Mouse (Mus musculus) stomach, embryonic 15.5 days (tissue): ENCODE data around the gene Mmaa. TPM values are rescaled to one million over a fixed set of nuclear protein-coding genes. Genes with fewer than 3 reads are reported as not detected.
A peak's percentile ranks its signal among the peaks of the same experiment; 100 is the strongest.

ENCODE experiments used
- ATAC-seq: fragments of 200-750 bp; cut with Nextera tagmentation; 2 replicates; pipeline ENCODE4 v1.8.0; 2017; ENCODE audit warnings: low read depth, moderate number of reproducible peaks, moderate TSS enrichment; ENCODE audit not compliant: insufficient read depth, low FRiP score
- H3K27ac ChIP-seq: fragments of 300-500 bp; sonication (generic); 2 replicates; pipeline ENCODE4 v1.5.1; 2015; ENCODE audit warnings: mild to moderate bottlenecking, inconsistent platforms
- H3K27me3 ChIP-seq: fragments of 300-500 bp; sonication (generic); replicated peaks from 2 replicates; pipeline ENCODE4 v1.6.1; 2015; ENCODE audit warnings: inconsistent platforms
- H3K36me3 ChIP-seq: fragments of 300-500 bp; sonication (generic); 2 replicates; pipeline ENCODE4 v1.6.1; 2015; ENCODE audit warnings: inconsistent platforms
- H3K4me1 ChIP-seq: fragments of 300-500 bp; sonication (generic); 2 replicates; pipeline ENCODE4 v1.6.1; 2015; ENCODE audit warnings: inconsistent platforms
- H3K4me2 ChIP-seq: fragments of 300-500 bp; sonication (generic); 2 replicates; pipeline ENCODE4 v1.6.1; 2015; ENCODE audit warnings: mild to moderate bottlenecking, inconsistent platforms
- H3K4me3 ChIP-seq: fragments of 300-500 bp; sonication (generic); replicated peaks from 2 replicates; pipeline ENCODE4 v1.5.1; 2015; ENCODE audit warnings: inconsistent platforms
- H3K9ac ChIP-seq: fragments of 300-500 bp; sonication (generic); 2 replicates; pipeline ENCODE4 v1.6.1; 2015; ENCODE audit warnings: inconsistent platforms
- H3K9me3 ChIP-seq: fragments of 300-500 bp; sonication (generic); 2 replicates; pipeline ENCODE4 v1.6.1; 2016; ENCODE audit warnings: inconsistent platforms
- WGBS: fragments of 180-500 bp; shearing (Covaris S2); methylation state at CpG from one replicate; pipeline ENCODE4 v1.1.7; 2015; 5-methylcytosine and 5-hydroxymethylcytosine counted together
- polyA plus RNA-seq: library from polyadenylated mRNA; unstranded; fragments of >200 nt; fragmentation: Nextera tagmentation; extraction: Ambion mirVana; gene quantifications from 2 replicates; pipeline ENCODE4 v1.2.1, GENCODE M21; 2015

Gene Mmaa
- 13.0 and 13.6 TPM in 2 replicates for polyA plus RNA-seq

DNA sequence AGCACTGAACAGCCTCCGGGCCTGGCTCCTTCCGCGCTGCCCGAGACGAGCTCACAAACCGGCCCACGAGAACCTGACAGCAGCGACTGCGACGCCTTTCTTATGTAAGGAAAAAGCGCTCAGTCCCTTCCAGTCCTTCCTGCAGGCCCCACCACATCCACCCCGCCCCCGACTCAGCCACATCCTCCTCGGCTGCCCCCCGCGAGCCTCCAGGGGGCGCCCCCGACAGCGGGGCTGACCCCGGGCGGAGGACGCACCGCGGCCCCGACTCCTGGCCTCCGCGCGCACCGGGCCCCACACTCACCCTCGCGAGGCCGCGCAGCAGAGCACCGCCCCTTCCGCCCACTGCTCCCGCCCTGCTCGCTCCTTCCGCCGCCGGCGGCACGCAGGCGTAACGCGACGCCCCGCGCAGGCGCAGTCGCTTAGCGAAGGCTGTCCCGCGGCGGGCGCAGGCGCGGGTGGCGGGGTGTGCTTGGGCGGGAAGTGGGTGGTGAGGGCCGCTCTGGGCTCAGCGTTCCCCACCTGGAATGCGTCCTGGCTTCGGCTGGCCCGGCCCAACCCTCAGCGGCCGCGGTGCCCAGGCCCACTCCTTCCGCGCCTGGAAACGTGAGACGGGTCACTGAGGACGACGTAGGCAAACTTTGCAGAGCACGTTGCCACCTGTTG lies at the start of gene Mmaa:
Mmaa (minus strand) TSS at position 328 of the 666 bp plus-strand sequence.
- no peaks in the 10 kb centered on the region for H3K36me3 ChIP-seq

DNA sequence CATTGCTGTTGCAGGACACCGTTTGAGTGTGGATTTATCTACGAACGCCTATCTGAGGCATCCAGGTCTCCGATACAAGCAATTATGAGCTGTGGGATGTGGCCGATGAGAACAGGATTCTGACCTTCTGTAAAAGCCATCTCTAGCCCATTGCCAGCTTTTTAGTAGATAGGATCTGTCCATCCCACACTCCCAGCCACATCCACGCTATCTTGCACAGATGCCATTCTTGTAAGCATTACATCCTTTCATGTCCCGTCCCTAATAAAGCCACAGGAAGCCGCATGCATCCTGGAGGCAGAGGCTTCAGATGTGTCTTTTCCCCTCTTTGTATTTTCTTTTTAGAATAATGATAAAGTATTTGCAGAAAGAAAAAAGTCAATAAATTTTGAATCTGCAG lies 46.5 kb upstream of the Mmaa start:
- Histone ChIP-seq H3K9me3 (no peaks in the 10 kb centered on the region), H3K4me2 (no peak overlapping the region), H3K9ac (no peak overlapping the region), H3K4me3 (no peak overlapping the region), H3K4me1 (peaks cover 3% of the 10 kb centered on the region; the same call in 1 of the 2 replicates), H3K27ac (no peak overlapping the region), H3K27me3 (no peaks in the 10 kb centered on the region), H3K36me3 (peaks cover 33% of the 10 kb centered on the region)
- ATAC-seq: no peak
- WGBS: 89% methylated on average over 8 of the region's 8 CpGs

More for the DNA sequence above, at the start of gene Mmaa:
- H3K4me3 ChIP-seq: peak within 1 kb of the TSS; percentile 59
- ATAC-seq: peak; percentile 98
- no peaks in the 10 kb centered on the region for H3K27me3 ChIP-seq
- H3K9ac ChIP-seq: peak within 1 kb of the TSS; percentile 79
- no peaks in the 10 kb centered on the region for H3K9me3 ChIP-seq
- H3K27ac ChIP-seq: peak within 1 kb of the TSS; percentile 96
- under 1% methylated on average over 74 of the region's 74 CpGs for WGBS
- peaks cover 8% of the 10 kb centered on the region for H3K4me1 ChIP-seq
- H3K4me2 ChIP-seq: peak within 1 kb of the TSS; percentile 78

DNA sequence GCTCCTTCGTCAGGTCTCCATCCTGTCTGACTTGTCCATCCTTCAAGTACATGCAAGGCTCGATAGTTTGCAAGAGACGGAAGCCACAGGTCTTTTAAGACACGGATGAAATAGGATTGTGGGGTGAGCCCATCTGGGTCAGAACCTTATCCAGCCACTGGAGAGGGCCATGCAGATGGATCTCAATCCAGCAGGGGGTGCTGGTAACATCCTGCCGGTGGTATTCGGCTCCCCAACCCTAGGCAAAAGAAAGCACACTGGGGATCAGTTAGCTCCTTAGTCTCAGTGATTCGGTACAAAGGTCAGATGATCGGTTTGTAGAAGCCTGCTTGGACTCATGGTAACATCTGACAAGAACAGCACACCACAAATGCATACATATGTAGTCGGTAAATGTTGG lies 44.8 kb upstream of the Mmaa start:
- Histone ChIP-seq H3K27me3 (no peaks in the 10 kb centered on the region), H3K9ac (no peak overlapping the region), H3K36me3 (peaks cover 33% of the 10 kb centered on the region), H3K27ac (no peak overlapping the region), H3K4me2 (no peak overlapping the region), H3K9me3 (no peaks in the 10 kb centered on the region), H3K4me1 (peaks cover 3% of the 10 kb centered on the region; the same call in 1 of the 2 replicates), H3K4me3 (no peak overlapping the region)
- ATAC-seq: no peak
- 68% methylated on average over 9 of the region's 9 CpGs for WGBS

DNA sequence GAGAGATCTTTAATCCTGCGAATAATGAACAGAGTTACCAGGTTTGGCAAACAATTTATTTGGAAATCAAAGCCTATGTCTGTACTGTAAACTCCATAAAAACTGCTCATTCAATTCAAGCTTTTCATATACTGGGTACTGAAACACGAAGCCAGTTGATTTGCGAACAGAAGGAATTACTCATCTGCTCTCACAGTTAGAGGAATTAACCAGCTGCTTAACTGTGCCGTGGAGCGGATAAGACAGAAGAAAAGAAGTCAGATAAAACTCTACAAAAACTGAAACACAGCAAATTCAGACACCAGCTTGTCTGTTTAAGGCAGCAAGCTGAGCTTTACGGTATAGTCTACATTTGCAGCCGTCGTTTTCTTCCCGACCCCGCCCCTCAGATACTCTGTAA lies 43.9 kb upstream of the Mmaa start:
- Histone ChIP-seq H3K4me1 (peaks cover 3% of the 10 kb centered on the region; the same call in 1 of the 2 replicates), H3K27ac (no peak overlapping the region), H3K9me3 (no peaks in the 10 kb centered on the region), H3K27me3 (no peaks in the 10 kb centered on the region), H3K36me3 (peaks cover 31% of the 10 kb centered on the region), H3K4me2 (no peak overlapping the region), H3K4me3 (no peak overlapping the region), H3K9ac (no peak overlapping the region)
- ATAC-seq: no peak
- 60% methylated on average over 10 of the region's 10 CpGs for WGBS

DNA sequence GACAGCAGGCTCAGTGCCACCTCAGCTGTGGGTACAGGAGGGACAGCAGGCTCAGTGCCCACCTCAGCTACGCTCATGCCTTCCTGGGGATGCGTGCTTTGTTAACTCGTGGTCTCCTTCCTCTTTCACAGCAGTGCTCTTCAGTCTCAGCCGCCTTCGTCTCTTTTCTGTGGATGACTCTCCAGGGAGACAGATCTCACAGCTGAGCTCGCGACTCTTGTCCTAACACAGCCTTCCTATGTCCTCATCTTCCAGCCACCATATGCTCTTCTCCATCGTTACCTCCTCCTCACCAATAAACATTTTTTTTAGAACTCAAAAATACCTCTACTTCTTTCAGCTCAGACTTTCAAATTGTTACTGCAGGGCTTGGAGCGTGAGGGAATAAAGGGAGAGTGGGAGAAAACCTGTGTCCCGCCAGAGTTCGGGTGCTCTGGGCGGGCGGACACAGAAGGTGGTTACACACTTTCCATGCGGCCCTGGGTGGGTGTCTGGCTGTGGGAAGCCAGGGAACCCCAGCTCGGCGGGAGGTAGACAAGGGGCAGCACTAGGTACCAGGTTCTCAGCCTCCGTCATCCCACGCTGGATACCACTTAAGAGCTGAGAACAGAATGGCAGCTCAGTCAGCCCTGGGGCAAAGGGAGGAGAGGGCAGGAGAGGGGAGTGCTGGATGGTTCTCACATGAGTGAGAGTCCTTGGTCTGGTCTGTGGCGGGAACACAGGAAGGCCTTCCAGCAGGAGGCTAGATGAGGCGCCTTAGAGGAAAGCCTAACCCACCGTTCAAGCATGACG lies 37.6 kb upstream of the Mmaa start:
- H3K4me2 ChIP-seq: no peak overlapping the region
- no peaks in the 10 kb centered on the region for H3K4me1 ChIP-seq
- no peaks in the 10 kb centered on the region for H3K9me3 ChIP-seq
- no peak for ATAC-seq
- H3K9ac ChIP-seq: no peak overlapping the region
- H3K36me3 ChIP-seq: peaks cover 3% of the 10 kb centered on the region; the same call in 1 of the 2 replicates
- H3K27me3 ChIP-seq: no peaks in the 10 kb centered on the region
- H3K27ac ChIP-seq: no peak overlapping the region
- WGBS: 92% methylated on average over 22 of the region's 22 CpGs
- H3K4me3 ChIP-seq: no peak overlapping the region

DNA sequence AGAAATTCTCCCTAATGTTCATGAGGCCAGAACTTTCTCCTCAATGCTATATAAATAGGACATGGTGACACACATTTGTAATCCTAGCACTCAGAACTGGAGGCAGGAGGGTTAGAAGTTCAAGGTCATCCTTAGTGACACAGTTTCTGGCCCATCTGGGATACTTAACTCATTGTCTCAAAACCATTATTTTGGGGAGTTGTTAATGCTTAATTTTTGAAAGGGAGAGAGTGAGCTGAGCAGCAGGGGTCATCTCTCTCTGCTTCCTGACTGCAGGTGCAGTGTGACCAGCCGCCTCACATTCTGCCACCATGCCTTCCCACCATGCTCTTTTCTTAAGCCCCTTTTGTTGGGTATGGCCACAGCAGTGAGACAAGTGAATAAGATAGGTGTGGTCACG lies 36.8 kb upstream of the Mmaa start:
- no peaks in the 10 kb centered on the region for H3K4me1 ChIP-seq
- ATAC-seq: no peak
- H3K27ac ChIP-seq: no peak overlapping the region
- no peaks in the 10 kb centered on the region for H3K27me3 ChIP-seq
- 86% methylated on average over 2 of the region's 2 CpGs for WGBS
- H3K4me3 ChIP-seq: no peak overlapping the region
- H3K4me2 ChIP-seq: no peak overlapping the region
- no peaks in the 10 kb centered on the region for H3K9me3 ChIP-seq
- H3K36me3 ChIP-seq: no peaks in the 10 kb centered on the region
- H3K9ac ChIP-seq: no peak overlapping the region

DNA sequence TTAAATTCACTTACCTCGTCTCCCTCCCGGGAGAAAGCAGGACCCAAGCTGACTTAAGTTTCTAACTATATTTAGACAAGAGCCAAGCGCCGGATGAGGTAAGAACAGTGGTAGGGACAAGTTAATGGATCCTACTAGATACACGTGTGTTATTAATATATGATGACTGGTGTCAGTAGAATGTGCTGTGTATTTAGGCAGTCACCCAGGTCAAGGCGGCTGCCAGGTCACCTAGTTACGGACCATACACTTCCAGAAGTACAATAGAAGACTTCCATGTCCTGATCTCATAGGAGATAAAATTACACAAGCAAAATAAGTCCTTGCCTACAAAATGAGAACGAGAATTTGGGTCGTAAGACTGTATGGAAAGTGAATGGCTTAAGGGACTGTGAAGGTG lies 36.3 kb upstream of the Mmaa start:
- Histone ChIP-seq H3K4me1 (no peaks in the 10 kb centered on the region), H3K36me3 (no peaks in the 10 kb centered on the region), H3K4me2 (no peak overlapping the region), H3K27ac (no peak overlapping the region), H3K9ac (no peak overlapping the region), H3K9me3 (no peaks in the 10 kb centered on the region), H3K27me3 (no peaks in the 10 kb centered on the region), H3K4me3 (no peak overlapping the region)
- 54% methylated on average over 9 of the region's 9 CpGs for WGBS
- ATAC-seq: no peak

DNA sequence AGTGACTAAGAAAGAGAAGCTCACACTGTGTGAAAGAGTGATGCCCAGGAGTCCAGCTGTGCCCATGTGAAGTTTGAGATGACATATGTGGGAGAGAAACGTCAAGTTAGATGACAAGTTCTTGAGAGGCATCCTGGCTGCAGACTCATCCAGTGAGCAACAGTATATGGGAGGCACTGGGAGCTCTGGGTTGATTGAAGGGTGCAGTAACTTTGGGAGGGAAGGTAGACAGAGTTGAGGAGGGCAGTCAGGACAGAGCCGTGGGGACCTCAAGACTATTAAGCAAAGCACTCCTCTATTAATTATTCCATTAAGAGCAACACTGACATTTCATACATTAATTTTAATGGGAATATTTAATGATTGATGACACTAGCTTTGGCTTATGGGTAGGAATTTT lies 35.0 kb upstream of the Mmaa start:
- no peak for ATAC-seq
- Histone ChIP-seq H3K4me1 (no peaks in the 10 kb centered on the region), H3K27ac (no peak overlapping the region), H3K9me3 (no peaks in the 10 kb centered on the region), H3K4me3 (no peak overlapping the region), H3K27me3 (no peaks in the 10 kb centered on the region), H3K9ac (no peak overlapping the region), H3K4me2 (no peak overlapping the region), H3K36me3 (no peaks in the 10 kb centered on the region)
- 78% methylated on average over 2 of the region's 2 CpGs for WGBS

DNA sequence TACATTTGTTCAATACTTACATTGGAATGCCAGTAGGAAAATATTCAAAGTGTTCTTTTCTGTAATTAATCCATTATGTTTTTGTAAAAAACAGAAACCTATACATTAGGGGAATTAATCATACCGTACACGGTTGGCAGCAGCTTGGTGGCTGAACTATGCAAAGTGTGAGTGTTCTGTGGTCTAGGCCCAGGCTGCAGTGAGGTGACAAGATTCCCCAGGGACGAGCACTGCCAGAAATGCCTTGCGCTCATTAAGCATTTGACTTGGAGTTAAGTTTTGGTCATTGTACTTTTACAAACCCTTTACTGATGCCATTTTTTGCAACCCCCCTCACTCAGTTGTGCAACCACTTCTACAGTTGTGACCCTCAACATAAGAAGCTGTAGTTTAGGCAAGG lies 34.4 kb upstream of the Mmaa start:
- no peak overlapping the region for H3K4me3 ChIP-seq
- H3K4me1 ChIP-seq: no peaks in the 10 kb centered on the region
- no peak for ATAC-seq
- no peak overlapping the region for H3K4me2 ChIP-seq
- H3K27me3 ChIP-seq: no peaks in the 10 kb centered on the region
- WGBS: 82% methylated on average over 4 of the region's 4 CpGs
- no peak overlapping the region for H3K9ac ChIP-seq
- no peak overlapping the region for H3K27ac ChIP-seq
- H3K9me3 ChIP-seq: no peaks in the 10 kb centered on the region
- H3K36me3 ChIP-seq: no peaks in the 10 kb centered on the region

DNA sequence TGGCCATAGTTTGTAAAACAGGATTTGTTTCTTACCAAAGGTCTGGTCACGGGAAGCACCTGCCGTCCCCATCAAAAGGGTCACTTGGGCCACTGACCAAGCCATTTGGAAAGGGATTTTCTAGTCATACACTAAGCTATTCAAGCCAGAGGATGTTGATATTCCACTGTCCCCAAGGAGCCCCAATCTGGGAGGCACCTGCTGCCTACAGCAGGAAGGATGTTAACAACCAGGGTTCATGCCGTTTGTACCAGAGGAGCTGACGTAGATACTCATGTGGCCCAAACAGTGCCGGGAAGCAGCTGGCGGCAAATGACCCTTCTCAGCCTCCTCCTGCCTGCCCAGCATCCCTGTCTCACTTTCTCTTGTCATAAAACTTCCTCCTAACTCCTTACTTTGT lies 30.8 kb upstream of the Mmaa start:
- no peak overlapping the region for H3K4me2 ChIP-seq
- no peaks in the 10 kb centered on the region for H3K27me3 ChIP-seq
- ATAC-seq: no peak
- no peak overlapping the region for H3K4me3 ChIP-seq
- no peaks in the 10 kb centered on the region for H3K4me1 ChIP-seq
- H3K9ac ChIP-seq: no peak overlapping the region
- WGBS: 77% methylated on average over 6 of the region's 6 CpGs
- no peaks in the 10 kb centered on the region for H3K36me3 ChIP-seq
- no peaks in the 10 kb centered on the region for H3K9me3 ChIP-seq
- H3K27ac ChIP-seq: no peak overlapping the region

DNA sequence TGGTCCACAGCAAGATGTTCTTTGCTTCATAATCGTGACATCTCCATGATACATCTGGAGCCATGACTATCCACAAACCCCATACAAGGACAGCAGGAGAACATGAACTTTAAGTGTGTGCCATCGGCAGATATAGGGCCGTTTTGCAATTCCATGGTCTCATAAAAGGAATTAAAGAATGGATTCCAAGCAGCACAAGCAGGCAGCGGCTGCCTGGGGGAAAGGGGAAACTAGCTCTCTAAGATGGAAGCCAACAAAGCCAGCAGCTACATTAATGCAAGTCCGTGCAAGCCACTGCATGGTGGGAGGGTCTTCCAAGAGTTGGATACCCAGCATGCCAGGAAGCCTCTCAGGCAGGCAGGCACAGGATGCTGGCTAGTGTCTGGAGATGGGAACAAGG lies 30.2 kb upstream of the Mmaa start:
- no peak for ATAC-seq
- WGBS: 71% methylated on average over 5 of the region's 5 CpGs

DNA sequence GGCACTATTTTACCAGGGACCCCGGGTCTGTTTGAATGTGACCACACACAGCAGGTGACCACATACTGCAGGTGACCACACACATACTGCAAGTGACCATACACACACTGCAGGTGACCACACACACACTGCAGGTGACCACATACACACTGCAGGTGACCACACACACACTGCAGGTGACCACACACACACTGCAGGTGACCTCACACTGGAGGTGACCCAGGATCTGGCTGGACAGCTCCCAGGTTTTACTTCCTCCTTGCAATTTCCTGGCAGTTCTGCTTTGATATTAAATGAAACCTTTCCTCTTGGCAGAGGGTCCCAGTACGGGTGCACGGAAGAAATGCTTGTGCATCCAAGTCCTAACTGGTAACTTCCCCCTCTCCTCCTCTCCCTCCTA lies 29.3 kb upstream of the Mmaa start:
- no peaks in the 10 kb centered on the region for H3K4me1 ChIP-seq
- no peak overlapping the region for H3K27ac ChIP-seq
- H3K9ac ChIP-seq: no peak overlapping the region
- no peak overlapping the region for H3K4me2 ChIP-seq
- 56% methylated on average over 3 of the region's 3 CpGs for WGBS
- H3K27me3 ChIP-seq: no peaks in the 10 kb centered on the region
- ATAC-seq: no peak
- no peak overlapping the region for H3K4me3 ChIP-seq
- no peaks in the 10 kb centered on the region for H3K36me3 ChIP-seq
- no peaks in the 10 kb centered on the region for H3K9me3 ChIP-seq

More for the DNA sequence above, 30.2 kb upstream of the Mmaa start:
- no peaks in the 10 kb centered on the region for H3K4me1 ChIP-seq
- no peak overlapping the region for H3K4me2 ChIP-seq
- H3K27me3 ChIP-seq: no peaks in the 10 kb centered on the region
- H3K9me3 ChIP-seq: no peaks in the 10 kb centered on the region
- H3K9ac ChIP-seq: no peak overlapping the region
- H3K36me3 ChIP-seq: no peaks in the 10 kb centered on the region
- H3K4me3 ChIP-seq: no peak overlapping the region
- H3K27ac ChIP-seq: no peak overlapping the region
